Mouse (Mus musculus): ENCODE measurements around the gene Nos1.

Gene Nos1

DNA sequence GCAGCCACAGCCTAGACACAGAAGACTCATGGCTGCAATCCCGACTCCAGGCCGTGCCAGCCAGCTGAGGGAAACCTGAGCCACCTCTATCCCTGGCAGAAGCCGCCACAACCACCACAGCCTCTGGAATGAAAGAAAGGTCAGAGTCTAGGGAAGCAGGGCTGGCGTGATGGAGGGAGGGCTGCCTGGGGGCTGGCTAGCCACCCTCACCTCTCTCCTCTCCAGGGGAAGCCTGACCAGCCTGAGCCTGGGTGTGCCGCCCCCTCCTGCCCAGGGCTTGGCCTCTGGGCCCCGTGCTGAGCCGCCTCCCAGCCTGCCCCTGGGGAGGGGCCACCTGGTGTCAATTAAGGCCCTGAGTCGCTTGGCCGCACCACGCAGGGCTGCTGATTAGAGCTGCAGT lies at the start of gene Nos1:
Gene Nos1 (plus strand): TSS at position 352 of the 400 bp plus-strand sequence.
- in situ Hi-C loops (cut with MboI, MseI), result no loop called here

DNA sequence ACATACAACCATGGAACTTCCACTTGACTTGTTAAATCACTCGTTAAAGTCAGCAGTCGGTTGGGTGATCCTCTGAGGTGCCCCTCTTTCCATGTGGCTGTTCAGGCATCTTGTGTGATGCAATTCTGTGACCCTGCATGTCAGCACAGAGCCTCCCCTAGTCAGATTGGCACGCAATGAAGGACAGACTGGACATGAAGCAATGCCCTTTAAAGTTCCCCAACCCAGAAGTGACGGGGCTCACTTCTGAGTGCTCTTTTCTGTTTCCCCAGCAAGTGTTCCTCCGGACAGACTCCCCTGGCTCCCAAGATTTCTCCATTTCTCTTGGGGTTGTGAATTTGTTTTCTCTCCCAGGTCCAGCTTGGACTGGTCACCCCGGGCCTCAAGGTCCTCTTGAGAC lies 49.5 kb upstream of the Nos1 start:
- in situ Hi-C loops (cut with MboI, MseI), result no loop called here

DNA sequence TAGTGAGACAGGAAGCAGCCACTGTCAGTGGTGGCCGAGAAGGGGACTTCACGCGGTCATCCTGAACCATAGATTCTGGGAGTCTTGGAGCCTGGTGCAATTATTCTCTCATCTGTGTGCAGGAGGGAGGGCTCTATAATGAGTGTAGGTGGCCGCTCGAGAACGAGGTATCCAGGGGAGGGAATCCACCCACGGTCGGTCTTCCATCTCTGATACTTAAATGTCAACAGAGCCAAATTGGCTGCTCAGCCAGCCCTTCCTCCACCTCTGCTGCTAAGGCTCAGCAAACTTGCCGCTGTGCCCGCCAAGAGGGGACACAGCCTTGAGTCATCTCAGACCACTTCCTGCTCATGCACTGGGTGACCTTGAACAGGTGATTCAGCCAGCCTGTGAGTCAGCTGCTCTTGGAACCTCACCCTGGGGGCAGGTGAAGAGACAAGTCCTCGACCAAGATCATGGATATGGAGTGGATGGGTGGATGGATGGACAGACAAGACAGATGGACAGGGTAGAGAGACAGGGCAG lies 36.1 kb upstream of the Nos1 start:
- in situ Hi-C loops (cut with MboI, MseI), result no loop called here

DNA sequence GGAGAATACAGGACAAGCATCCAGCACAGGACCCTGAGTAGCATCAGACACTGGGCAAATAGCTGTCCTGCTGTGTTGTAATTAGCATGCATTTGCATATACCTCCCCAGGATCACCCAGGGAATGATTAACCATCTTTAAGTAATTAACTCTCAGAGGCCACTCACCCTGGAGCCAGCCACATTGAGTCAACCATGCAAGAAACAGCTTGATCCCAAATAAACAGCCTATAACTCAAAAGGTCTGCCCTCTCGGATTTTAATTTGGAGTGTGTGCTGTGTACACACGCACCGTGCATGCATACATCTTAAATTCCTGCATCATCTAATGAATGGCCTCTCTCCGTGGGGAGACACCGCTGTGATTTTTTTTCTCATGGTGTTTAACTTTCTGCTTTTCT lies 31.5 kb upstream of the Nos1 start:
- in situ Hi-C loops (cut with MboI, MseI), result no loop called here

DNA sequence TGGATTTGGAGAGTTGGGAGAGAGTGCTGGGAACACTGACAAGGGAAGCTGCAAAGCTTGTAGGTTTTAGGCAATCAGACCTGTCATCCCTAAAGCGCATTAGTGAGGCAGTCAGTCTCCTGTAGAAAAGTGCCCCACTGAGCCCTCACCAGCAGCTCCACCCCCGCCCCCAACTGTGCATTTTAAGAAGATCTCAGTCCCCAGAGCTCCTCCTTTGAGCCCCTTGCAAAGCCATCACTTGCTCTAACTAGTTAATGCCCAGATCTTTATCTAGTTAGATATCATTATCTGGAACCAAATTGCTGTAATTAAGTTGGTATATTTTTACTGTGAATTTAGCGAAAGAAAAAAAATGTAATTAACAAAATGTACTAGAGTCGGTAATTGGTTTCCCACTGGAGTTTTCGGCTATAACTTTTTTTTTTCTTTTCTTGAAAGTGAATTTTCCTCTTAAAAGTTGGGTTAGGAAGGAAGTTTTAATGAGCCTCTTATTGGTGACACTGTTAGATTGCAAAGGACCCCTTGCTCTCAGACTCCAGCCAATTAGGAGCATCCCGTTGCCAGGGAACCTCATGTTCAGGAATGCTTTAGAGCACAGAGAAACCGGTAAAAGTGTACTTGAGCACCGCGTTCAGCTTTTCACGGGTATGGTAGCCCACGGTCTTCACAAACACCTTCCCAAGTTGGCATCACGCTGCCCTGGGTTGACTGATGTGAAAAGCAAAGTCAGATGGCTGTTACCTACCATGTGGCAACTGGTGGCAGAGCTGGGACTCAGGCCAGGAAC lies 22.9 kb upstream of the Nos1 start:
- in situ Hi-C loops (cut with MboI, MseI), result no loop called here

DNA sequence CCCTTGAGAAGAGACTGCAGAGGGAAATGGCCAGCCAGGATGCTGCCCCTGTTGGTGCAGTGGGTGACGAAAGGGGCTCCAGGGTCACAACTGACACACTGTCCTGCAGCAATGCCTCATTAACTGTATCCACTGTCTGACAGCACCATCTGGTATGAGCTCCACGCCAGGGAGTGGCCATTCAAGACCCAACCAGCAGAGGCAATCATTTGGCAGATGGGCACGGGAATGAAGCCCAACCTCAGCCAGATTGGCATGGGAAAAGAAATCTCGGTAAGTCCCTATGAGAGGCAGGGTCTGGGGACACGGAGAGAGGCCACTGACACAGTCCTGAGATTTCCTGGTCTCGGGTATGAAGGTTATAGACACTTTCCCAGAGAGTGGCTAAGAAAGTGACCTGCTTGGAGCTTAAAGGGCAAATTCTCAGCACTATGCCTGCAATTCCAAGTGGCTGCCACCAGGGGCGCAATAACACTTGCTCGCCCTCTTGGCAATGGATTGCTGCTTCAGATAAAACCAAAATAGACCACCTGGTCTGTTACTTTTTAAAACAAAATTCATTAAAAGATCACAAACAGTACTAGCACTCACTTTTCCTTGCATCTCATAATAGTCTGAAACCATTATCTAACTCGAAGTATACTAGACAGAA lies 19.5 kb upstream of the Nos1 start:
- in situ Hi-C loops (cut with MboI, MseI), result no loop called here

DNA sequence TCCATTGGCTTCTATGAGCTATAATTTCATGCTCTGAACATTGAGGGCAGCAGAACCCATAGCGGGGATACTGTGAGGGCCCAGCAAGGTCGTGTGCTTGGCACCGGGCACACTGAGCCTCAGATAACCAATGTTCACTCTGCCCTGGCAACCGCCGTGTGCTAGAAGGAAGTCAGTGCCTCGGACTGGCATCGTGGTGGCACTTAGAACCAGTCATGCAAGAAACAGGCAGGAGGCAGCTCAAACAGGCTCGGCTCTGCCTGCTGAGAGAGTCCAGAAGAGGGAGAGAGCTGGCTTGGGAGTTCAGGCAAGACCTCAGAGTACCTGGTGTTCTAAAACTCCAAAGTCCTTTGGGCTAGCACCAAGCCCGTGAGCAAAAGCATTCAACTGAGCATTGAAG lies 16.3 kb upstream of the Nos1 start:
- in situ Hi-C loops (cut with MboI, MseI), result no loop called here

DNA sequence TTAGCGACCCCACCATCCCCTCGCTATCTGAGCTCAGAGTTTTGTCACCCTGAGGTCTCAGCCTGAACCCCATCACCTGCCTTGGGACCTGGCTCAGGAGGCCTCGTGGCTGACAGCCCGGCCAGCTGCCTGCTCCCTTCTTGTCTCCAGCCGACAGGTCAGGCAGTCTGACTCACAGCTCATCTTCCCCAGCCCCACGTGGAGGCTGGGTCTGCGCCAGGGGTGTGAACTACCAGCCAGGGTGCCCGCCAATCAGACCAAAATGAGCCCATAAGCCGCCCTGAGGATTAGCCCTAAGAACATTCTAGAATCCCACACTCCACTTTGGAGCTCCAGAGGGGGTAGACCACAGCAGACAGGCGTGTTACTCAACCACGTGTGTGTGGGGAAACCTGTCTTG lies 1.7 kb upstream of the Nos1 start:
- in situ Hi-C loops (cut with MboI, MseI), result no loop called here

DNA sequence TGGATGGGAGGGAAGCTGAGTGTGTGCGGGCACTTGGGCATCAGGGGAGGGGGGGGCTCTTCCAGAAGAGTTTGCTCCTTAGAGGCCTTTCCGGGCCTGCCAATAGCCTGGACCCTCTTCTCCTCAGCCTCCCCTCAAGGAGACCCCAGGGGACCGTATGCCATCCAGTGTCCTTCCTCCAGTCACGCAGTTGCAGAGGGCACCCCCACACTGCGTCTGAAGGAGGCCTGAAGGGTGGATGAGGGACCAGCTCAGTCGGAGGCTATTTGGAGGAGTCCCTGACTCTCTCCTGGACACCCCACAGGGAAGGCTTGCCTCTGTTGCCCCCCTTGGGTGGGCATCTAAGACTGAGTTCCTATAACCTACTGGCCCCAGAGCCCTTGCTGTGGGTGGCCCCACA lies 346 bp downstream of the Nos1 start:
- in situ Hi-C loops (cut with MboI, MseI), result no loop called here

DNA sequence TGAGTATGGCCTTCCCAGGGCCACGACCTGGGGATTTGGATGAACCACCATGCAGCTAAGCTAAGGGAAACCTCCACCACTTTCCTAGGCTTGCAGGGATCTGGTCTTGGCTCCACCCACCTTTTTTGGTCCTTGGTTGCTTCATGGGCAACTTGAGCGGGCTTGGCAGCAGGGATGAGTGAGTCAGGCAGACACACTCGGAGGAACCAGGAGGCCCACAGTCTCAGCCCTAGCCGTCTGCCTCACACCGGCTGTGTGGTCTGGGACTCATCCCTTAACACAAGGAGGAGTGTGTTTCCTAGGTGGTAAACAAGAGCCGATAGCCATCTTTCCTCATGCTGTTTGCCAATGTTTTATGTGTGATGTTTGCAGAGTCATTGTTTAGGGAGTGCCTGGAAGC lies 9.2 kb downstream of the Nos1 start:
- in situ Hi-C loops (cut with MboI, MseI), result no loop called here

DNA sequence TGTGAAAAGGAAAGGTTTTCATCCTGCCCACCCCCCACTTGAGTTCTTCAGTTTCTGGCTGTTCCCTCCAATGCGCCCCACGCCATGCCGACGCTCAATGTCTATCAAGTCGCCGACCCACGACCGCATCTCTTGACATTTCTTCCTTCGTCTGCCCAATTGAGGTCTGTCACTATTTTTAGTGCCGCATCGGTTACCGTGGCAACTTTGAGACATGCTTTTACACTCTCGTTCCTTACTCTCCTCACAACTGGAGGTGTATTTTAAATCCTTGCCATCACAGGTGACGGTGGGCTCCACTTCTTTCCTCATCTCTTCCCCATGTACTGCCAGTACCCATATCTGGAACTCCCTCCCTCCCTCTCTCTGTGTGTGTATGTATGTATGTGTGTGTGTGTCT lies 11.0 kb downstream of the Nos1 start:
- in situ Hi-C loops (cut with MboI, MseI), result no loop called here

DNA sequence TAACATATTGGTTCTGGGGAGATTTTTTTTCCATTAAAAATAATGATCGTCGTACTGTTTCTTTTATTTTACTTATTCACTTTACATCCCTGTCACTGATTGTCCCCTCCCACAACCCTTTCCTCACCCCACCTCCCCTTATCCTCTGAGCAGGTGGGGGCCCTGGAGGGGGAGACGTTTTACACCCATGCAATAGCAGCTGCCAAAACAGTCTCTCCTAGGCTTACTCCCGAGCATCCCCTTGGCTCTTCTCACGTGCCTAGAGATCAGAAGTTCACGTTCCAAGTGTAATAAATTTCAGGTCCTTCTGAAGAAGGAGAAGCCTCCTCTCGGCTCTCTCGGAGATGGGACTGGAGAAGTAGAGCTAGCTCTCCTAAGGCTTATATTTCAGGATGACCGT lies 20.0 kb downstream of the Nos1 start:
- in situ Hi-C loops (cut with MboI, MseI), result no loop called here

DNA sequence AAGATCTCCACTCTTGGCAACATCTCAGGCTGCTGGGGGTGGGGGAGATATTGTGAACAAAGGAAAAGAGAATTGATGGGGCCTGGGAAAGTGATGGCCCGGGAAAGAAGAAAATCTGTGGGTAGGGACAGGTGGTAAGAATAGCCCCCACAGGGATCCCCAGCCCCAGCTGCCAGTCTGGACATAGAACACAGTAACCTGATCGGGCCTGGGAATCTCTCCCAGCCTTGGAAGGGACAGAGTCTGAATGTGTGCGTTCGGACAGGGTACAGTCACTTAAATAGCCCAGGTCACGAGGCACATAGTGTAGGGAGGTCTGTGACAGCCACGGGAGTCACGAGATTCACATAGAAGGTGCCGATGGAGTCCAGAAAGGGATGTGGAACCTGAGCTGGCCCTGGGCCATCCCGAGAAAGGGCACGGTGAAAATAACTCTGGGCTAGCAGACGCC lies 21.3 kb downstream of the Nos1 start:
- in situ Hi-C loops (cut with MboI, MseI), result no loop called here

DNA sequence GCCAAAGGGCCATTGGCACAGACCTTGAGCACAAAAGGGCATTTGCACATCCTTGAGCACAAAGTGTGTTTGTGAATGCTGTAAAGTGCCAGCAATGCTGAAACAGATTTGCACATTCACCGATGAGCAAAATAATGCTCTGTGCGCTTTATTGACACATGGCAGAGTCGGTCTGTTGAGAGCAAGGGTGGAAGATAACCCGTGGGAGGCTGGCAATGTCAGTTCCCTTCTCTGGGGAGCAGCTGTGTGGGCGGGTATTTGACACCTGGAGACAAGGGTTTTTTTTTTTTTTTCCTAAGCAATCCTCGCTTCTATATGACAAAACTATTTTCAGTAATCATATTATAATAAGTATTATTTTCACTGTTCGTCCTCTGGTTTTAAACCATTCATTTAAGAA lies 22.7 kb downstream of the Nos1 start:
- in situ Hi-C loops (cut with MboI, MseI), result no loop called here

DNA sequence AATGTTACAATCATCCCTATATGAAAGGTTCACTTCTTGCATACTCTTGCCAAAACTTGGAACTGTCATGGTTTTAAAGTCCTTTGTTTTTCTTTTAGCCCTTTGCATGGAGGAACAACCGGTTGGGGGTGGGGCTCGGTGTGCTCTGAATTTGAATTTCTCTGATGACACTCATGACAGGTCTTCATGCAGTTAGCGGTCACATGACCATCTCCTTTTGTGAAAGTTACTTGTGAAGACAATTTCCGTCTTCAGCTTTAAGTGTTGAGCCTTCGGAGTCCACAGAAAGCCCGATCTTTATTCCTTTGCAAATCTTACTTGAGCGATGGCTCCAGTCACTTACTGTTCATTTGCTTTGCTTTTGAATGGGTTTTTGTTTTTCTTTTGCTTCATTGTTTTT lies 30.1 kb downstream of the Nos1 start:
- in situ Hi-C loops (cut with MboI, MseI), result no loop called here

DNA sequence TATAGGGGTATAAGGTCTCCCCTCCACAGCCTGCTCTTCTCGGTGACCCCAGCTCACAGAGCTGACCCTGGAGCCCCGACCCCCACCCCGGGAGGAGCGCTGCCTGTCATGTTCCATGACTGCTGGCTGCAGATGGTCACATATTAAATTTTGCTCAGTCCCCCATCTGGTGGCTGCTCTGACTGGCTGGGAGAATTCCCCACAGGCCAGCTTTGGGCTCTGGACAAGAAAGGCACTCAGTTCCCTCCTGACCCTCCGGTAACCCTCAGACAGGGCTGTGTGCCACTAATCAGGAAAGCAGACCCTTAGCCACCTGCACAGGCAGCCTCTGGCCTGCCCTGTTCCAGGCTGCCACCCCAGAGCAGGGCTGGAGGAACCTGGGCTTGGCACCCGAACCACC lies 38.0 kb downstream of the Nos1 start:
- in situ Hi-C loops (cut with MboI, MseI), result no loop called here

DNA sequence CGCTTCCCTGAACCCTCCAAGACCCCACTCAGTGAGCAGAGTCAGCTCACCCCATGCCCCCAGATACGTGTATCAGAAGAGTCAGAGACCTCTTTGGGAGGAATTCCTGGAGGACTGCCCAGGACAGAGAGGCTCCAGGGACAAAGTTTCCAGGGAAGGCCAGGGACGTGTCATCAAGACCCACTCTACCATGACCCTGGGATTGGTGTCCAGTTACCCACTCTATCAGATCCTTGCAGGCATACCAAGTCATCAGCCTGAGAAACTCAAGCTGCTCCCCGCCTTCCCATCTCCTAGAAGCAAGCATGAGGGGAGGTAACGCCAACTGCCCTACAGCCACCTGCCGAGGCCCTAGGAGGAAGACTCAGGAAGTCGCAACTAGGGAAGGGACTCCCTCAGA lies 39.6 kb downstream of the Nos1 start:
- in situ Hi-C loops (cut with MboI, MseI), result no loop called here

DNA sequence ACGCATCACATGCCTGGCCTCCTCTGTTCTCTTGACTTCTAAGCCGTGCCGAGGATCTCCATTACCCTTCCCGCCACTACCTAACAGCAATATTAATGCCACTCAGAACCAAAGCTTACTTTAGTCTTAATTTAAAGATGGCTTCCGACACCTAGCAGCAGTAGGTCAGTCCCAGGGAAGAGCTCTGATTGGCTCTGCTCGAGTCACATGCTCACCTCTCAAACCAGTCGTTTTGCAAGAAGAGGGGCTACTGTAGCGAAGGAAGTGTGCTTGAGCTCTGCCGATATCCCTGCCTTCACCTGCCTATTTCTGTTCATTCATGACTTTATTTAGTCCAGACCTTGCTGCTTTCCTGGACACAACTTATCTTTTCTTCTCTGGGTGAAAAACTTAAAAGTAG lies 43.0 kb downstream of the Nos1 start:
- in situ Hi-C loops (cut with MboI, MseI), result no loop called here

DNA sequence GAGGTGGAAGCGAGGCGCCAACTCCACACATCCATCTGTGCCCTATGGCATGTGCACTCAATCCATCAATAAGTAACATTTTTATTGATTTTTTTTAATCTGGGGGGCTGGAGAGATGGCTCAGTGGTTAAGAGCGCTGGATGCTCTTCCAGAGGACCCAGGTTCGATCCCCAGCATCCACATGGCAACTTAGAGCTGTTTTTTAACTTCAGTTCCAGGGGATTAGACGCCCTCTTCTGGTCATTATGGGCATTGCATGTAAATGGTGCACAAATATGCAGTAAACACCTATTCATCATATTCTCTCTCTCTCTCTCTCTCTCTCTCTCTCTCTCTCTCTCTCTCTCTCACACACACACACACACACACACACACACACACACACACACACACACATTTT lies 43.7 kb downstream of the Nos1 start:
- in situ Hi-C loops (cut with MboI, MseI), result no loop called here

DNA sequence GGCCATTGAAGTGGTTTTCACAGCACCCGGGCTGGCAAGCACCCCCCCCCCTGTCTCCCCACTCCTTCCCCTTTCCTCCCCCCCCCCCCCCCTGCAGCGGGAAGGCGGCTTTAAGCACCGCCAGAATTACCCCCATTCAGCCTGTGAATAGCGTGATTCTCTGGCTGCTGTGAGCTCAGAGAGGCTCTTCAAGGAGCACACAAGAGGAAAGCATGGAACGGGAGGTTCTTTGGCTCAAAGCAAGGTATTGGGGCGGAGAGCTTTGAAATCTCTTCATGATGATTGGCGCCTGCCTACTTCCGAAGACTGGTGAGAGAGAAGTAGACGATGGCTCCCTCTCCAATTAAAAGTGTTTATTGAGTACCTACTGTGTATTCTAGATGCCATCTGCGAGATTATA lies 44.5 kb downstream of the Nos1 start:
- in situ Hi-C loops (cut with MboI, MseI), result no loop called here

DNA sequence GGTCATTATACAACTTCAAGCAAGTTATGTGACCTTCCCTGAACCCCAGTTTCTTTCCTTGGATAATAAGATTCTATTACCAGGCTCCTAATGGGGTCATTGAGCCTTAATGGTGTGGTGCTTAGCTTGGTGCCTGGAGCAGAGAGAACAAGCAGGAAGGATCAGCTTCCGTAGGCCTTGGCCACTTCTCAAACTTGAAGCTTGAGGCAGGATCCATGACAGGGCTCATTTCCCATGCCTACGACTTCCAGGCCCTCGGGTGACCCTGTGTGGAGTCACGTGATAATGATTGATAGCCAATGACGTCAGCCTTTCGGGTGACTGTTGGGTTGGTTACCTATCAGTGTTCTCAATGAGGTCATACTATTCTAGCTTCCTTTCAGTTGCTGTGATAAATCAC lies 46.5 kb downstream of the Nos1 start:
- in situ Hi-C loops (cut with MboI, MseI), result no loop called here

DNA sequence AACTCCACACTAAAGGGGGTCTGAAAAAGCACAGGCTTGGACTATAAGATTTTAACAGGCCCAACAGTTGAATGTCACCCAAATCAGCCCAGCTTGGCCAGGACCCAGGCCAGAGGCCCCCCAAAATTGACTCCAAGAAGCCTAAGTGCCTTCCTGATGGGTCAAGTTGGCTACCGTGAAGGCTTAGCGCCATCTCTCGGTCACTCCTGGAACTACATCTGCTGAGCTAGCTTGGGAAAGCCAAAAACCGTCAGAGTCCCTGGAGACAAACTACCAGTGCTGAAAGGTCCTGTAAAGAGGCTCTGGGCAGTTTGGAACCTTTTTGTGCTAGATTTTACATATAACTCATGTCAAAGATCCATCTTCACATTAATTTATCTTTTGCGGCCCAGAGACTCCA lies 56.1 kb downstream of the Nos1 start:
- in situ Hi-C loops (cut with MboI, MseI), result loop anchor here (5.0 to 10.0 kb wide), 3 partner anchors 220 to 330 kb away; no protein-coding TSS in a partner anchor

DNA sequence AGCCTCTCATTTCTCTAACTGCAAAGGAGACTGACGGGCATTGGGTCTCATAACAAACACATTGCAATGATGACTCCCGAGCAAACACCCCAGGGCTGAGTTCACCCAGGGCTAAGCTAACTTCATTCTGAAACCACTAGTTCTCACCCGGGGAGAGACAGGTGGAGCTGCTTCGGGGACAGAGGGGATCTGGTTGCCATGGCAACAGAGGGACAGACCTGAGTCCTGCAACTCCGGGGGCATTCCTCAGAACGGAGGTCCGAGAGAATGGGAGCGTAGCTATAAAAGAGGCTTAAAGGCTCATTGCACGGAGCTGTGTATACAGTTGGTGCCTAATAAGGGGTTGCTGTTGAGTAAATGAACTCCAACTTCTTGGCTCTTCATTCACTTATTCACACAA lies 56.9 kb downstream of the Nos1 start:
- in situ Hi-C loops (cut with MboI, MseI), result loop anchor here (5.0 to 10.0 kb wide), 3 partner anchors 220 to 330 kb away; no protein-coding TSS in a partner anchor
